Mouse (Mus musculus) ovary, postnatal 14 days (tissue): ENCODE measurements around the gene Sept9.

ENCODE experiments used
- DNase-seq: peaks from one replicate; pipeline ENCODE4 v3.0.0; 2022; ENCODE audit warnings: low spot score

The Sept9 gene

DNA sequence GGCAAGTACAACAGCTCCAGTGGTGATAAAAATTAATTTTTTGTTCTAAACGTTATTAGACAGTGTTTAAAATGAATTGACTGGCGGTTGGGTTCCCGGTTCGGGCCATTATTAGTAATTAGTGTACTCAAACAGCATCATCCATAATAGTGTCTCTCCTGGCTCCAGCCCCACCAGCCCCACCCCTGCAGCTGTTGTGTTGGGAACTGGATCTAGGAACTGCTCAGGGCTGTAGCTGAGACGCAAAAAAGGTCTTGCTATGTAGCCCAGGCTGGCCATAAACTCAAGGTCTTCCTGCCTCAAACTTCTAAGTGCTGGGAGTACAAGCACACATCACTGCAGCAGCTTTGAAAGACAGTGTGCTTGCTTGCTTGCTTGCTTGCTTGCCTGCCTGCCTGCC is 180.3 kb downstream of the Sept9 start:
- no peak for DNase-seq

DNA sequence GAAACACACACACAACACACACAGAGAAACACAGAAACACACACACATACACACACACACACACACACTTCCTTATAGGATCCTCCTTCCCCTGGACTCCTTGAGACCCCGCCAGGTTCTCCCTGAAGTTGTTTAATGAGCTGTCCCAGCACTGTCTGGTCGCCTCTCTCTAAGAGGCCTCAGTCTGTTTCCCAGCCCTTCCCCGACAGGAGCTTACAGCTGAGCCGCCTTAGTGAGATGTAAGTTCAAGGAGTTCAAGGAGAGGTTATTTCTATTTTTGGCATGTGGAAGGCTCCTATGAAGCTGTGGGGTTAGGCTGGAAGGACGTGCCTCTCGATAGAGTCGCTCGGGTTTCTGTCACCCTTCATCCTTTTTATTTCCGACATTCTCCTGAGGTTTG is 184.8 kb downstream of the Sept9 start:
- DNase-seq: no peak

DNA sequence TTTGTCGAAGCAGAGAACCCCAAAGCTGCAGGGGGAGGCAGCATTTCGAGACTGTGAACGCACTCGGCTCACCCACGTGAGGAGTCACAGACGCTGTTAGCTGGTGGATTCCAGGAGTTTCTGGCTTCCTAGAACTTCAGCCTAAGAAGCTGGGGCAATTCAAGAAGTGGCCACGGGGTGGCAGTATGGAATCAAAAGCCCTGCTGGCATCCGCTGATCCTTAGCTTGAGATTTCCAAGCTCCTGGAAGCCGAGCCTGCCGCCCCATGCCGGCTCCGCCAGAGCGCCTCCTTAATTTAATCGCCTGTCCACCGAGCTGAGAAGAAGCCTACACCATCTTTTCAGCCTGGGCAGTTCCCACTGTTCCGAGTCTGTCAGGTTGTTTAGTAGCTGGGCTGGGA is 185.4 kb downstream of the Sept9 start:
- DNase-seq: peak; percentile 94

DNA sequence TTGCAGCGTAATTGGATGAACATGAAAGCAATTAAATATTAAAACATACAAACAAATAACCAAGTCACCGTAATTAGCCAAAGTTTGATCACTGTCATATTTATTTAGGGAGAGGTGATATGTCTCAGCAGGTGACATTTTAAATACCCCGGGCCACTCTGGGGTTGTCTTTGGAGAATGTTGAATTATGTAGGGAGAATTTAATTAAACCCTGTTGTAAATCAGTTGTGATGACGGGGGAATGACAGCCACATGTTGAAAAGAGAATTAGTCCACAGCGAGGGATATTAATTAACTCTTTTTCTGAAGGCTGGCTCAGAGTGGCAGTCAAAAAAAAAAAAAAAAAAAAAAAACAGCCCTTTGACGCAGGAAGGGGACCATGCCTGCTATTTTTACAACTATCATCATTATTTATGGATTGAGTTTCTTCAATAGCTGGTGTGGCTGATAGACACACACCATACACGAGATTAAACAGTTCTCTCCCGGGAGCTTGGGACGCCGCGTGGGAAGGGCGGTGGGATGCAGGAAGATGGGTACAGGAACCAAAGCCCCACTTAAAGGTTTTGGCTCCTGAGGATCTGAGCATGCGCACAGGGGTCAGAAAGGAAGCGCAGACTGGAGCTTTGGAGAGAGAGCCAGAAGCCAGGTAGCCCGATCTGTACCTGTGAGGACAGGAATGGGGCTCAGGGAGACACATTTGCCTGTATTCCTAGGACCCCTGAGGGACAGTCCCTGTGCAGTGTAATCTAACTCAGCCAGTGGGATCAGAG is 186.1 kb downstream of the Sept9 start:
- DNase-seq: no peak

DNA sequence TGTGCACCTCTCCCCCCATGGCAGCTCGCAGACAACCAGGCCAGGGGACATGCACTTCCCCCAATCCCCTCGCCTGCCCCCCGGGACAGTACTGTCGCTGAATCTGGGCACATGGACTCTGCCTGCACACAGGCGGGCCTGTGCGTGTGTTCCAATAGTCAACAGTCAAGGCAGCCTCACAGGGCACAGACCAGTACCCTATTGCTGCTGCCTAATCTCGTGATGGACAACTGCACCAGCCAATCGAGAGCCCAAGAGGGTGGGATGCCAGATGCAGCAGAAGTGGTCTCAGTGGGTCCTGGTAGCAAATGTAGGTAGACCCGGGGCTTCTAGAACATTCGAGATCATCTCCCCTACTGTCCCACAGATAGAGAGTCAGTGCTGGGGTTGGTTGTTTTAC is 187.8 kb downstream of the Sept9 start:
- DNase-seq: no peak

DNA sequence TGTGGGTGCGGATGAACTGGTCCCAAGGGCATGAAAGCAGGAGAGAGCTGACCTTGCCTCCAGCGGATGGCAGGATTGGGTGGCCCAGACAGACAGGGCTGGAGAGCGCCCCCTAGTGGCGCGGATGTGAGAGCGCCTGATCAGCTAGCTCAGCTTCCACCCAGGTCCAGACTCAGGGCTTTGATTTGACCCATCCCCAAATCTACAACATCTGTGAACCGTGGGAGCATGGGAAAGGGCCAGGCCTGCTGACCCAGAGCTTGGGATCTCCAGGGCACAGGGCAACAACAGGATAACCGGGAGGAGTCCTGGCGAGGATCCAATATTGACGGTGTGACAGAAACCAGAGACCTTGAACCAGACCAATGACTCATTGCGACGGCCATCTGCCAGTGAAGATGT is 190.5 kb downstream of the Sept9 start:
- DNase-seq: peak; percentile 40

DNA sequence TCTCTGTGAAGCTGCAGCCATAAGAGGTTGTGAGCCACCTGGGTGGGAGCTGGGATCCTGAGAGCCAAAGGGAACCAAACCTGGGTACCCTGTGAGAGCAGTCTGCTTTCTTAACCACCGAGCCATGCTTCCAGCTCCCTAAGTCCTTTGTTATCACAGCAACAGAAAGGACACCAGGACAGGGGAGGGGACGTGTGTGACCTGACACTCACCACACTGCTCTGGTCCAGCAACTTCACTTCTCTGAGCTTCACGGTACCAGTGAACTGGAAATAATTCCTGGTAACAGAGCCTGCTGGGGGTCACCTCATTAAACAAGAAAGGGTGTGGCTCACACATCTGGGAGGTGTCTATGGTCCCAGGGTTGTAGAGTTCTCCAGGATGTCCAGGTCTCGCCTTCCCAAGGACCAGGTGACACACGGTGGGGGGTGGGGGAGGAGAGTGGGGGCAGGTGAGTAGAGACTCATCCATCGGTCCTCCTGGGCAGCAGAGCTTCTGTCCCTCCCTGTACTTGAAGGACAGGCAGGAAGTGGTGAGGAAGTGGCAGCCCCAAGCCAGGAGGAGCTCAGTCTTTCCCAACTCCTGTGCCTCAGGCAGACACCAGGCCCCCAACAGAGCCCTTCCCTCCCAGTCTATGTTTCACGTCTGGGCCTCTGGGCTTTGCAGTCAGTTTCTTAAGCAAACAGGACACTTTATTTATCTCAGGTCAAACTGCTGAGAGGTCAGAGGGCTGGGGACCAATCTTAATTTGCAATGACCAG is 191.5 kb downstream of the Sept9 start:
- no peak for DNase-seq

DNA sequence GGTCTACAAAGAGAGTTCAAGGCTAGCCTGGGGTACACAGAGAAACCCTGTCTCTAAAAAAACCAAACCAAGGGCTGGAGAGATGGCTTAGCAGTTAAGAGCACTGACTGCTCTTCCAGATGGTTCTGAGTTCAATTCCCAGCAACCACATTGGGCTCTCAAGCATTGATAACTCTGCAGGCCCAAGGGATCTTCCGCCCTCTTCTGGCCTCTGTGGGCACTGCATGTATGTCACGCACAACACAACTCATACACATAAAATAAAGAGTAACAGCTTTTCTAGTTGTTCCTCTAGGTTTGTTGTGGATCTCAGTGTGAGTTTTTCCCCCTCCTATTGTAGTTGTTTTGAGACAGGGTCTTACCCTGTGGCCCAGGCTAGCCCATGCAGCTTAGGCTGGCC is 192.8 kb downstream of the Sept9 start:
- DNase-seq: no peak

DNA sequence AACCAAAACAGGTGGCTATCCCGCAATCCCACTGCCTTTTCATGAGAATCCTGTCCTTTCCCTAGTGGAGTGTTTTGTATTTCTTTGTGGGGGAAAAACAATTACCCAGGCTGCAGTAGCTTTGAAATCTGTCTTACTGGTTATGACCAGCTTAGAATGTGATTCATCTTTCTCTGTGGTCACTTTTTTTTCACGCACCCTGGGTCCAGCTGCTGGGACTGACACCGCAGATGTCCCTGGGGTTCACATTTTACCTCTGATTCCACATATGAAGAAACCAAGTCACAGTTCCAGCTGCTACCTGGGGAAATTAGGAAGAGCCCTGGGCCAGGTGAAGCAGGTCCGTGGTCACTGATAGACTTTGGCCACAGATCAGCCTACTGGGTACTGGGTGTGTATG is 194.3 kb downstream of the Sept9 start:
- no peak for DNase-seq

DNA sequence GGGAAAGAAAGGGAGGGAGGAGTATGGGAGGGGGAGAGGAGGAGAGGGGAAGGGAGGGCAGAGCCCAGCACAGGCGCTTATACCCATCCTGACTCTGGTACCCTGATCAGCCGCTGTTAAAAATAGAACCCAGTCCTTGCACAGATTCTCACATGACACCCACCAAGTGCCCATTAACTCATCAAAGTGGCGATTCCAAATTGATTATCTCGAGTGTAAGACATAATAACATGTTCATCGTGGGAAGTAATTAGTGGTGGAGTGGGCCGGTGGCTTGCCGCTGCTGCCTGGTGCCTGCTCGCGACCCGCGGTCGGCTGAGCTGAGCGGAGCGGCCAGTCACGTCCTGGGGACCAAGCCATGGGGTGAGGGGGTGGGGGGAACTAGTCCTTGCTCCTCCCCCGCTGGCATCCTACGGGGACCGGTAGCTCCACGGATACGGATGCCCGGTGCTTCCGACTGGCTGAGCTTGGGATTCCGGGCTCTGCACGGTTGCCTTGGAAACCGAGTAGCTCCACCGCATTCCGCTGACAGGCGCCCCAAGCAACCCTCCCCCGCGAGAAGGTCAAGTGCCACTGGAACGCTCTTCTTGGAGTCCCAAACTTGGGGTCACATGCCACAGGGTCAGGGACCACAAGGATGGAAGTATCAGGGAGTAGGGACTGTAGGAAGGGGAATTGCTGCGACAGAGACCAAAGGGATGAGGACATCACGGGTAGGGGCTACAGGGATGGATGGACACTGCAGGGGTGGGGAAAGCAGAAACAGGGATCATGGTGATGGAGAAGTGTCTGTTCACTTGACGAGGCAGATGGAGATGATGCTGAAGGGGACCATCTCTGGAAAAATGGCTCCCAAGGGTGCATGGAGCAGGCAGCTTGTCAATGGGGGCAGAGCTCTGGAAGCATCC is 195.0 kb downstream of the Sept9 start:
- no peak for DNase-seq

DNA sequence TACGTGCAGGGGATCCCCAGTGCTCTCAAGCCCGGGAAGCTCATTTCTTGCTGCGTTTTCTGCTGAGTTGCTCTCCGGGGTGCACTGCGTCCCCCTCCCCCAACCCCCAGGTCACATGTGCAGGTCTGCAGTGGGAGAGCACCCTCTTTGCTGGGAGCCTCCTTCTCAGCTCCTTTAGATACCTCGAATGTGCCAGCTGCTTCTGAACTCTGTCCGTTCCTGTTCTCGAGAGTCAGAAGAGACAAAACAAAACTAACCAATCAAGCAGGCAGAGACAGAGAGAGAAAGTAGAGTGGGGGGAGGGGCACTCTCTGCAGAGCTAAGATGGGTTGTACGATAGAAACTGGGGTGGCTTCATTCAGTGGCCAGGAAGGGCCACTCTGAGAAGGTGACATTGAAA is 195.8 kb downstream of the Sept9 start:
- DNase-seq: no peak

DNA sequence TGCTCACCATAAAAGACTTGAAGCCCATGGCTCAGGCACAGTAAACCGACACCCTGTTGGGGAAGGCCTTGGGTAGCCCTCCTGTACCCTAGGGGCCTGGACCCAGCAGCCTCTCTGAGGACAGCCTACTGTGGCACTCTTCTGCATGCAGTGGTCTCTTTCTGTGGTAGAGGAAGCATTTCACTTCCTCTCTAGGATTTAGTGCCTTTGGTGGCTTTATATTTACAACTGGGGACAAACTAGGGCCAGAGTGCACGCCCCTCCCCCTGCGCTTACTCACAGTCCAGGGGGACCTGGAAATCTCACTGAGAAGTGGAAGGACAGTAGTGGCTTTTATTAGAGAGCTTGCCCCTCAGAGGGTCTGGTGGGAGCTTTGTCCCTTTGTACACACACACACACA is 197.5 kb downstream of the Sept9 start:
- no peak for DNase-seq

DNA sequence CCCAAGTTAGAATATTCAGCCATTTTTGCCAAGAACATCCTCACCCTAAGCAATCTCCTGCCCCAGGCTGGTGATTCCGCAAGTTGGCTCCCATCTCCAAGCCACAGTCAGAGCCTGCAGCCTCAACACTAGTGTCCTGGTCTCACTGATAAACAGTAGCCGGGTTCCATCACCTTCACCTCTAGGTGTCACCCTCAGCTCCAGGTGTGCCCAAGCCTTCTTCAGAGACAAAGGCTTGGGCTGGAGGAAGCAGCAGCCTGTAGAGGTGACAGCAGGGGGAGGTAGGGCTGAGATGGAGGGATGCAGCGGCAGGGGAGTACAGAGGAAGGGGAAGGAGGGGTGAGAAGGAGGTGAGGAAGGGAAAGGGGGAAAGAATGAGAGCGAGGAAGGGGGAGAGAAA is 198.3 kb downstream of the Sept9 start:
- DNase-seq: no peak

DNA sequence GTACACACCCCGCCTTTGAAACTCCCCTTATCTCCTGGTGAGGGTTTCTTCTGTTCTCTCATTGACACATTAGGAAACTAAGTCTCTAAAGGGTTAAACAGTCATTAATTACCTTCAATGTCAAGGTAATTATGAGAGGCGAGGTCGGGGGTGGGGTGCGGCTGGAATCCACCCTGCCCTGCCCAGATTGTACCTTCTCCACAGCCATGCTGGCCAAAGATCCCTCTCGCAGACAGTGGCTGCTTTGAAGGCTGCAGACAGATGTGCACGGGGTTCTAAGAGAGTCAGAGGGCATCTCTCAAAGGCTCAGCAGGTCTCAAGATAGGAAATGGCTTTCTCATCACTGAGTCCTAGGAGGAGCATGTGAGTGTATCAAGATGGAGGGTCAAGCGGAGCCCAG is 198.7 kb downstream of the Sept9 start:
- no peak for DNase-seq

DNA sequence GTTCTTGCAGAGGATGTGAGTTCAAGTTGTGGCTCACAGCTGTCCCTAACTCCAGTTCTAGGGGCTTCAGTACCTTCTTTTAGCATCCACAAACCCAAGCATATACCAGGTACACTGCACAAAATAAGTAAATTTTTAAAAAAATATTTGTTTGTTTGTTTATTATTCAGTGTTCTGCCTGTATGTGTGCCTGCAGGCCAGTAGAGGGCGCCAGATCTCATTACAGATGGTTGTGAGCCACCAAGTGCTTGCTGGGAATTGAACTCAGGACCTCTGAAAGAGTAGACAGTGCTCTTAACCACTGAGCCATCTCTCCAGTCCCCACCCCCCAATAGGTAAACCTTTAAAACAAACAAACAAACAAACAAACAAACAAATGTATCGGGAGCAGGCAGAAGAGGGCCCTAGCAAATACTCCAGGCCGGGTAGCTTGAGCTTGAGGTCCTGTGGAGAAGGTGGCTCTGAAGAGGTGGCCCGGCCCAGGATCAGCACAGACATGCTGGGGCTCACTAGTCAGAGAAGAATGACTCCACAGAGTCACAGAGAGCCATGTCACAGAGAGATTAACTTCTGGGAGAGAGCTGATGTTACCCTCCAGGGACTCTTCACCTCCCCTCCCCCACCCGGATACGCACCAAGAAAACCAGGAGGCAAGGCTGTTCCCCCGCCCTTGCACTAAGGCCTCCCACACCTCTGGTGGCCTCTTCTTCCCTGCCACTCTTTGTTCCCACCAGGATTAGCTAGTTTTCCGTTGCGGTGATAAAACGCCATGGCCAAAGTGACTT is 202.3 kb downstream of the Sept9 start:
- DNase-seq: no peak

DNA sequence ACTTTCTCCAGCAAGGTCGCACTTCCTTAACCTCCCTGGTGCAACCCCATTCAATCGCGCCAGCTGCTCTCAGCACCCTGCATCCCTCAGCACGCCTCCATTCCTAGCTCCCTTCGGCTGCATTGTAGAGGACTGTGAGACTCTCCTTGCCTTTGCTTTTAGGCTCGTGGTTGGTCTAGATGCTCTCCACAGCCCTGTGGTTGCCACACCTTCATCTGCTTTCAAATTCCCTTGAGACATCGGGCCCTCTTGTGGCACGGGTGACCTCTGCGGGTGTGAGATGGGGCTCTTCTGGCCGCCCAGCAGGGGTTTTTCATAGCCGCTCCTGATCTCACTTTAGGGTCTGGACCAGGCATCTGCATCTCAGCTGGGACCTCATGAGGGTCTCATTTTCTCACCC is 203.1 kb downstream of the Sept9 start:
- DNase-seq: no peak

DNA sequence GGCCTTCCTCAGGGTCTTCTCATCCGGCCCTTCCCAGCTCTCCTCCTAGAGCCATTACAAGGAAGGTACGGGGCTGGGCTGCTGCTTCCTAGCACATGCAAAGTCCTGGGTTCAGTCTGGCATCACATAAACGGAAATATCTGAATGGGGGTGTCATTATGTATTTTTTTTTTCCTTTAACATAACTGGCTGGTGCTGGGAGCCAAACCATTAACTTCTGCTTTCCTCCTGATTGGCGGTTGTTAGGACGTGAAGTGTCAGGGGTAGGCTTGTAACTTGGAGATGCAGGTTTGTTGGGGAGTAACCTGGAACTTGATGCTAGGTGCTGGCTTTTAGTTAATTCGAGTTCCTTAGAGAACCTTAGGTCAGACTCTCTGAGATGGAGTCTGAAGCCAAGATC is 203.6 kb downstream of the Sept9 start:
- DNase-seq: no peak

DNA sequence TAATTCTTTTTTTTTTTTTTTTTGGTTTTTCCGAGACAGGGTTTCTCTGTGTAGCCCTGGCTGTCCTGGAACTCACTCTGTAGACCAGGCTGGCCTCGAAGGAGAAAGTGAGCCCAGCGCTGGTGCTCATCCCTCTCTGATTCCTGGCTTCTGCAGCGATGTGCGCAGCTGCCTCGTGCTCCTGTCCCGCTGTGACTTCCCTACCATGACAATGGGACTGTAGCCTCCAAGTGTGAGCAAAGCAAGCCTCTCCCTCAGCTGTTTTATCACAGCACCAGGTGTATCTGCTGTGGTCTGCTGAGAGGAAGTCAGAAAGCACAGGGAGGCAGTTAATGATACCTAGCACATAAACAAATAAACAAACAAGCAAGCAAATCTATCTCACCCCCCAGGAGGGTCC is 204.3 kb downstream of the Sept9 start:
- no peak for DNase-seq

DNA sequence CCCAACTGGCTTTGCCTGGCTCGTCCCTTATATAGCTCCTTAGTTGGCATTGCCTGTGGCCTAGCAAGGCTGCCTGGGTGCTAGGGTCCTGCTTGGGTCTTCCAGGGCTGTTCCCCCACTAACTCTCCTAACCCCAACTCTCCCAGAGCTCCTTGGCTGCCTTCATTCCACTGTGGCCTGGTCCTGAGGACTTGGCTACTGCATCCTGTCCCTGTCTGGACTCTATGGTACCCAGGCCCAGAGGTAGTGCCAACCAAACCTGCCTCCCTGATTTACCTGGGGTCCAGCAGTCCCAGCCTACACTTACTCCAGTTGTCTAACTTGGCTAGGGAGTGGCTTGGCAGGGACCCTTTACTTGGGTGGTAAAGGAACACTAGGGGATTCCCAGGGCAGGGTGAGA is 207.2 kb downstream of the Sept9 start:
- DNase-seq: no peak

DNA sequence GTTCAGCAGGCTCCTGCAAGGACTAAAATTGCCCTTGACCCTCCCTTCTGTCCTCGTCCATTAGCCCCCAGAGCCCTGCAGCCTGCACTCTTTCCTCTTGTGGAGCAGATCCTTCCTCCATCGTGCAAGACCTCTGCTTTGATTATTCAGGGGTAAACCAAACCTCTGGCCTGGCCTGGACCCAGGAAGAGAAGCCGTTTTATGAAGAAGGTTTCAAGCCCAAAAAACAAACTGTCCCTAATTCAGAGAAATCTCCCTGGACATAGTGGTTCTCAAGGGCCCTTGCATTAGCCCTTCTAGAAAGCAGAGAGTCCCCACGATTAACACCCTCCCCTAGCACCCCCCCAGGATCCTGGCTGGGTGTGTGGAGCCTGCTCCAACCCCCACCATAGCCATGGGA is 207.7 kb downstream of the Sept9 start:
- DNase-seq: no peak

DNA sequence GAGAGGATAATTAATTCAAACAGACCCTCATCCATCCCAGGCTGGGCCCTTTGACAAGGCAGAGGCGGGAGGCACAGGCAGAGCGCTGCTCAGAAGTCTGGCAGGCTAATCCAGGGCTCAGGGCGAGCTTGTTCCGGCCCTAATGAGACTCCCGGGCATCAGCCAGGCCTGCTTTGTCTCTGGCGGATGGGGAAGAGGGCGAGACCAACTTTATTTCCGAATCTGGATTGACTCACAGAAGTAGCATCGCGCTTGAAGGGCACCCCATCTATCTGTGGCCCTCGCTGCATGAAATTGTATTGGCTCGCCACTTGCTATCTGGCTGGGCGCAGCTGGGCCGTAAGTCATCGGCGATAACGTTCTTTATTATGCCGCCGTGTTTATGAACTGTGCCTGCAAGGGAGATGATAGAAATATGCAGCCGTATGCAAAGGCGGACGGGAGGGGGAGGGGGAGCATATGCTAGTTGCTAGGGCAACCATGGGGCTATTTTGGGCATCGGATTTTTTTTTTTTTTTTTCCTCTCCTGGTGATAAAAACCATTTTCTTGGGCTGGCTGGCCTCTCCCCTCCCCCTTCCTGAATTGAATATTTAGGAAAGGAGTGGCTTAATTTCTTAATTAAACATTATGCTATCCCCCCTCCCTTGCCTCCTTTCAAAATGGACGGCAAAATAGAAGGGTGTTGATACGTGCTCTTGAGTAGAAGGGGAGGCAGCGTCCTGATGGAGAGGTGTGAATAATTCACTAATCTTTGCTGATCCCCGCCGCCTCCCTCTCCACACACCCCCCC is 208.4 kb downstream of the Sept9 start:
- DNase-seq: peak; percentile 30
